Mouse (Mus musculus) R1 (cell line): ENCODE results near the gene Kif18b.

Experiments
- DNase-seq: peaks from one replicate; pipeline ENCODE4 v3.0.0-alpha.2; 2018; ENCODE audit warnings: low read depth, low spot score

Kif18b gene

DNA sequence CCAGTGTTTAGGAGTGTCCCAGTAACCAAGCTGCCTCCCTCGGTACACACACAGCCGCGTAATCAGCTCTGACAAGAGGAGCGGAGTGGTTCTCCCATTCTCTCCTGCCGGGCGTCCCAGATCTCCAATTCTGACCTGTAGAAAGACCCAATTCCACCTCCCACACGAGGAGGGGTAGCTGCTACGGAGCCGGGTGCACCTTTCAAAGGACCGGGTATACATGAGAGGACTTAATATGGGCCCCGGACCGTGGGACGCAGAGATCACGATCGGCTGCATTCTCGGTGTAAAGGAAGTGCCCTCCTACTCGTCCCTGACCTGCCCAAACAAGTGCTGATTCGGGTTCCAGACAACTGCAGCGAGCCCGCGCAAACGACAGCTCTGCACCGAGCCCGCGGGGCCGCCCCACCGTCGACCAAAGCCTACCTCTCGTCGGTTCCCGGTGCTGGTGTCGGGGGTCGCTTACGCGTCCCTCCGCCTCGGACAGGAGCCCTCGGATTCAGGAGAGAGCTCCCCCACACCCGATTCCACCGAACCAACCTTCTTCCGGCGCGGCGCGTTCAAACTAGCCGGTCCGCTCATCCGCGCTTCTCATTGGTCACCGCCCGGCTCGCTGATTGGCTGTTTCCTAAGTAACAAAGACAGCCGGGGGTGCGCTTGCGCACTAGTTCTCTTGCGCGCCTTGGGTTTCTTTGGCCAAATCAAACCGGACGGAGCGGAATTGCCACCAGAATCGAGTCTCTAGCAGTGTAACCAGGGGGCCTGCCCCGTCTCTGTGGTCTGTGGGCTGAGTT is at the start of gene Kif18b:
Gene Kif18b, minus strand, starts transcription at position 568 of the 794 bp plus-strand sequence.
- DNase-seq, result peak; percentile 99

DNA sequence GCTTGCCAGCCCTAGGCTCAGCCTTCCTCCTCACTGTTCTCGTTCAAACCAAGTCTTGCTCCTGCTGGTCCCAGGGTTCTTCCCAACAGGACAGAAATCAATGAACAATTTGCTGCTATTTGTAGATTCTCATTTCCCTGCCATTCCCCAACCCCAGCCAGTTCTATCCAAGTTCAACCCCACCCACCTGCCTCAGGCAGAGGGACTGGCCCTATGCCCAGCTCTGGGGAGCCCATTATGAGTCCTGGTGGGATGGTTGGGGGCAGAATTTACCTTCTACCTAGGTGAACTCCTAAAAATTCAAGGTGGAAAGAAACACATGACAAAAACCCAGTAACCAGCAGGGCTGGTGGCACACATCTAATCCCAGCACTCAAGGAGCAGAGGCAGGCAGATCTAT is 47.4 kb upstream of the Kif18b start:
- no peak for DNase-seq

GRCm38 (mm10) chr11:102971604-102972003 is 46.7 kb upstream of the Kif18b start:
- no peak for DNase-seq

DNA sequence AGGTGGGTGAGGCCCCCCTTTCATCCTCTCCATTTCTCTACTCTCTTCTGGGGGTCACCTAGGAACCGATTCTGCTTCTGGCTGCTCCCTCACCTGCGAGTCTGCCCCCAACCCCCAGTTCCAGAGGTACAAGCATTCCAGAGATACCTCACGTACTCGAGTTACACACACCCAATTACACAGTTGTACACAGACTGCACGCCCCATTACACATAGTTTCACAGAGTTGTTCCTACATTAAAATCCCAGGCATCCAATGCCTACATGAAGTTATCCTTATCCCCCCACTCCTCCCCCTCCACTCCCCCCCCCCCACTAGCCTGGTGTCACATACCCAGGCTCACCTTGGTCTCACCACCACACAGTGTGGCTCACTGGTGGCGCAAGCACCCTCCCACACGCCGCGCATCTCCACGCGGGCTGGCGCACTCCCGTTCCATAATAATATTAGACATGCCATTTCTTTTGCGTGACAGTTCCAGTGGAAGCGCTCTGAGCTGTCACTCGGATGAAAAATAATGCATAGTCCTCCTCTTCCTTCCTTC is 39.7 kb upstream of the Kif18b start:
- DNase-seq, result peak; percentile 39

DNA sequence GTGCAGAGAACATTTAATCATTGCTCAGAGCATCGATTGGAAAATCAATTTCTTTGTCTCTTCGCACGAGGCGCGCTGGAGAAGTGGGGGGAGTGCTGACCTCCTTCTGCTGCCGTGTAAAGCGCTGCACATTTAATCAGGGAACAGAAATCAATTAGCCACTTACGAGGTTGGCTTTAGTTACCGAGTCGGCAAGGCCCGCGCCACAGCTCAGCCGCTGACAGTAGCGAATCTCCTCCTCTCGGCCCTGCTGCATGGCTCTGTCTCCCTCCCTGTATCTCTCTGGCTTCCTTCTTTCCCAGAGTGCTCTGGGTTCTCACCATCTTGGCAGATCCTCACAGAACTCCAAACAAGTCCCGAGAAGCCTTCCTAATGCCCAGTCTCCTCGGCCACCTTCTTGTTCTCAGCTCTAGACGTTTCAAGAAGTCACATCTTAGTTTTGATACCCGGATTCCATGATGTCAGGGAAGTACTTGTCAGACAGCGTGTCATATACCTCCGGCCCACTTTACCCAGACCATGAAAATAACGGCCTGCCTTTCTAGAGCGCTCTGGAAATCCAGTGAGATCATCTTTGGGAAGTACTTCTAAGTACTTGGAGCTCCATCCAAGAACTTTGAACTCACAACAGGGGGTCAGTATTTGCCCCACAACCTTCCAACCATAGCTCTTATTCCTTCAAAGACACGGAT is 39.1 kb upstream of the Kif18b start:
- peak; percentile 30 for DNase-seq

DNA sequence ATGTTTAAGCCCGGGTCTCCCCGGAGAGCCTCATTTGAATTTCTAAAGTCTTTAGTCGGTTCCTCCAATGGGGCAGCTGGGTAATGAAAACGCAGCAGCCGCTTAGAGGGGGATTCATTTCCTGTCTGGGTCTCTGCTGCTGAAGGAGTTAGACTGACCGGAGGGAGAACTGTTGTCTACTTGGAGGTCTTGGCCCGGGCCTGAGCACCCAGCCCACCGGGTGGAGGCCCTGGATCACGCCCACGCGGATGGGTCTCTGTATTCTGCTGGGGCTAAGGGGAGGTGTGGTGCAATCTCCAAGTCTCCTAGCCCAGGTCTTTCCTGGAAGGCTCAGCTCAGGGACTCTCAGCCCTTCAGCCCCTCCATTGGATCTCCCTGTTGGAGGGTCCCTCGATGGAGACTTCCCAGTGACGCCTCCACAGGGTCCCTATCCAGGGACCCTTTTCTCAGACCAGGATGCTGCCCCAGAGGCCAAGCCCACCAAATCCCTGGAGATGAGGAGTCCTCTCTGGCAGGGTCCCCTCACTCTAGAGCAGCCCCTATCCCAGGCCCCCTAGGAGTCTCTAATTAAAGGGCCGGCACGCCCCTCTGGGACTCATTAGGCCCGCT is 38.4 kb upstream of the Kif18b start:
- peak; percentile 28 for DNase-seq

DNA sequence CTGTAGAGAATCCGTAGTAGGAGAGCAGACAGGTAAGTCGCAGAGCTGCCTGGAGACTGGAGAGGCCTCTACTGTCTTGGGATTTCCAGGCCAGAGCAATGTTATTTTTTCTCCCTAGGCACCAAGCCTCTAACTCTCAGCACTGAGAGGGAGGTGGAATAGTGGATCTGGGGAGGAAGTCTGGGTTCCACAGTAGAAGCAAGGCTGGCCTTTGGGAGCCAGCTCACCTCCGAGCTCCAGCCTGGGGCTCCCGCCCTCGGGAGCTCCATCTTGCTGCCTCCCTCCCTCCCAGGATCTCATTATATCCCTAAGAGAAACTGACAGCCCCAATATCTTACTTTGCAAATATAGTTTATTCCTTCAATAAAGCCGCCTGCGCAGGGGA is 37.9 kb upstream of the Kif18b start:
- DNase-seq, result no peak

- no peak for DNase-seq
Measured at GRCm38 (mm10) chr11:102961082-102961481, 36.2 kb upstream of the Kif18b start.

DNA sequence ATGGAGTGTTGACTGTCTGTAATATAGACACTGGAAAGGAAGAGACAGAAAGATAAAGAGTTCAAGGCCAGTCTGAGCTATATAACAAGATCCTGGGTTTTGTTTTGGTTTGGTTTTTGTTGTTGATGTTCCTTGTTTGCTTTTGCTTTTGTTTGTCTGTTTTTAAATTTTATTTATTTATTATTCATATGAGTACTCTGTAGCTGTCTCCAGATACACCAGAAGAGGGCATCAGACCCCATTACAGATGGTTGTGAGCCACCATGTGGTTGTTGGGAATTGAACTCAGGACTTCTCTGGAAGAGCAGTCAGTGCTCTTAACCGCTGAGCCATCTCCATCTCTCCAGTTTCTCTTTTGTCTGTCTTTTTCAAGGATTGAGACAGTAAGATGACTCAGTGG is 33.9 kb upstream of the Kif18b start:
- DNase-seq, result no peak

- no peak for DNase-seq
Measured at GRCm38 (mm10) chr11:102958431-102958830, 33.5 kb upstream of the Kif18b start.

DNA sequence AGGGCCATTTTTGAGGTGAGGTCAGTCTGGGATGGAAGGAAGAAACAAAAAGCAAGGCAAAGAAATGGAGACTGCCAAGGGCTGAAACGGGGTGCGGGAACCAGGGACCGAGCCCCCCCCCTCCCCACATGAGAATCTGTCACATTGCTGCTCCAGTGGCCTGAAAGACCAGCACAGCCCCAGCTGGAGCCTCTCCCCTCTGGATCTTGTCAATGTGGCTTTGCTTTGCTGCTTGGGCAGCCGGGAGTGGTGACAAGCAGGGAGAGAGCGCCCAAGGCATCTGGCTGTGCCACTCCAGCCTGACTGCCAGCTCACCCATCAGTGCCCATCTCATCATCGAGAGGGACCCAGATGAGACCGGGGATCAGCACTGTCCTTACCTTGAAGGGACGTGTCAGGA is 32.8 kb upstream of the Kif18b start:
- no peak for DNase-seq

DNA sequence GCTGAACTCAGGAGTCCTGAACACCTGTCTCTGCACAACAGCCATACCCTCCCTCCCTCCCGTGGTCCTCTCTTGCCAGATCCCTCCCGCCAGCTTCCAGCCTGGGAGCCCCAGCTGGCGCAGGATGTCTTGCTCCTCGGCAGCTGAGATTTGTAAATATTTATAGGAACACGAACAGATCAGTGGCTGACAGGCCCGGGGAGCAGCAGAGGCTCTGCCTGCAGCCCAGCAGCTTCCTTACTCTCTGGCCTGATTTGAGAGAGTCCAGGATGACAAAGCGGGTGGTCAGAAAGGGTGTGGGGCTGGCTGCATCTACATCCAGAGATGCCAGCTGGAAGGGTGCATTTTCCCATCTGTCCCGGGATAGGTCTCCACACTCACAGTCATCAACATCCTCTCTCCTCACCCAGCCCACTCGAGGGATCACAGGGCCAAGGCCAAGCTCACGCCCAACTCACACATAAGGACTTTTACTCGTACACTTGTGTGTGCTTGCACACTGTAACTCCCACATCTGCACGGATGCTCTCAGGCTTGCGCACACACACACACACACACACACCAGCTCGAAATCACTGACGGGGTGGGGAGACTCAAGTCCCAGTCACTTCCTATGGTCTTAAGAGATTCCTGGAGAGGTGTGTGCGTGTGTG is 32.2 kb upstream of the Kif18b start:
- no peak for DNase-seq

DNA sequence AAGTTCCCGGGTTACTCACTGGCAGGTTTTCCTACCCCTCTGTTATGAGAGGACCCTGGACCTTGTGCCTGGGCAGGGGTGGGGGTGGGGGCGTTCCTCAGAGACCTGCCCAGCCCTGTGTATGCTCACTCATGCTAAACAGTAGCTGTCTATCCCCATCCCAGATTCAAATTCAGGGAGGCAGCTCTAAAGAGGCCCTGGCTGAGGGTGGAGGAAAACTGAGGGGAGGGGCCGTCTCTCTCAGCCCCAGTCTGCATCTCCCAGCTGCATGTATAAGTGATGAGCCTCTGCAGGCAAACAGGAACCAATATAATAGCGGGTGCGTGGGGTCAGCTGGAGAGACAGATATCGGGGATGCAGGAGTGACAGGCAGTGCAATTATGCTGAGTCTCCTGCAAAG is 28.0 kb upstream of the Kif18b start:
- no peak for DNase-seq

DNA sequence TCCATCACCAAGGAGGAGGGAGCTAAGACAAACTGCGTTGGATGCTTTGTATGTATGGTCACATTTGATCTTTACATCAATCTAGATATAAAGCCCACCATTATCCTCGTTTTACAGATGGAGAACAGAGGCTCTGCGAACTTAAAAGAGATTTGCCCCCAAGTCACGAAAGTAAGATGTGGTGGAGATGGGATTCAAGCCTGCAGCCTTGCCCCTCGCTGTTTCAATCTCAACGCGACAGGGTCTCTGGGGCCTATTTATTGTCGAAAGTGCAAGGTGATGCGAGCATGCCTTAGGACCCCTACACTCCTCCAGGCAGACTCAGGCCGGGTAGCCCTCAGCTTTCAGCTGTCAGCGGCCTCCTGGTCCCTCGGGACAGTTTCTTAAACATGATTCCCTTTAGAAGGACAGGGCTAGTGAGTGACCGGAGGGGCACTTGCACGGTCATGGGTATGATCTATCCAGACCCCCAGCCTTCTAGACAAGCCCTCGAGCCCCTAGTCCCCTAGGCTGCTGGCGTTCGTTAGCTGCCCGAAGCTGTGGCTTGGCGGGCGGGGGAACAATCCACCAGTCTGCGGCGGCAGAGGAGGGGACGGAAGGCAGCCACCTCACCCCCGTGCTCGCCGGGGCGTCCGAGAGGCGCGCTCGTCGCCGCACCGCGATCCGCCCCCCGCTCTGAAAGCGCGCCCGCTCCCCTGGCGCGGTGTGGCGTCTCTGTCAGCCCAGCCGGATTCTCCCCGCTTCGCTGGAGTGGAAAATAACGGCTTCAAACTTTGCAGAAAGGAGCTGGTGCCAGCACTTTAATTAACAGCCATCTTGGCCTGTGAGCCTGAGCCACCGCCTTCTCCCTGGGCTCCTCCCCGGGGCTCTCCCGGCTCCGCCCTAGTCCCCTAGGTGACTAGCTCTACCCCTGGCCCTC is 23.4 kb upstream of the Kif18b start:
- DNase-seq, result peak; percentile 47

- DNase-seq, result no peak
Measured at GRCm38 (mm10) chr11:102946992-102947343, 22.0 kb upstream of the Kif18b start.

DNA sequence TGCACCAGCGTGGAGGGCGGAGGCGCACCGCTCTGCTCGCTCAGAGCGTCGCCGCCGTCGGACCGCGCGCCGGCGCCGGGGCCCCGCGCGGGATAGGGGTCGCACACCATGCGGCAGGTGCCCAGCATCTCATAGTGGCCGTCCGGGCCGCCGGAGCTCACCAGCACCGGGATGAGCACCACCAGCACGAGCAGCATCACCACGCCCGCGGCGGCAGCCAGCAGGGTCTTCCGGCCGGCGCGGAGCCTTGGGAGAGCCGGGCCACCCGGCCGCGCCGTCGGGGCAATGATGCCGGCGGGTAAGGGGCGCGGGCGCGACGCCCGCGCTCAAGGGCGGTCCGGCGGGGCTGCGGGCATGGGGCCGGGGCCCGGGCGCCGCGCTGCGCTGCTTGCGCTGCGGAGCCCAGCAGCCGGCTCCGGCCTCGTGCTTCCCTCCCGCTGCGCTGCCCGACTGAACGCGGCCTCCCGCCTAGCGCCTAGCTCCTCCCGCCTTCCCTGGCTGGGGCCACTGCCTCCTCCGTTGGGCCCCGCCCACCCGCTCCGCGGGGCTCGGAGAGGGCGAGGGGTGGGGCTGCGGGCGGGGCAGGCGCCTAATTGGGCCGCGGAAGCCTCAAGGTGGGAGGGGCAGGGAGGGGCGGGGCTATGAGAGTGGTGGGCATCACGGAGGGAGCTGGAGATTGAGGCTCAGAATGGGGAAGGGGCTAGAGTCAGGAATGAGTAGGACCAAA is 21.5 kb upstream of the Kif18b start, which contains the start of gene C1ql1:
Gene C1ql1, minus strand, starts transcription at position 424 of the 727 bp plus-strand sequence.
- peak; percentile 90 for DNase-seq

DNA sequence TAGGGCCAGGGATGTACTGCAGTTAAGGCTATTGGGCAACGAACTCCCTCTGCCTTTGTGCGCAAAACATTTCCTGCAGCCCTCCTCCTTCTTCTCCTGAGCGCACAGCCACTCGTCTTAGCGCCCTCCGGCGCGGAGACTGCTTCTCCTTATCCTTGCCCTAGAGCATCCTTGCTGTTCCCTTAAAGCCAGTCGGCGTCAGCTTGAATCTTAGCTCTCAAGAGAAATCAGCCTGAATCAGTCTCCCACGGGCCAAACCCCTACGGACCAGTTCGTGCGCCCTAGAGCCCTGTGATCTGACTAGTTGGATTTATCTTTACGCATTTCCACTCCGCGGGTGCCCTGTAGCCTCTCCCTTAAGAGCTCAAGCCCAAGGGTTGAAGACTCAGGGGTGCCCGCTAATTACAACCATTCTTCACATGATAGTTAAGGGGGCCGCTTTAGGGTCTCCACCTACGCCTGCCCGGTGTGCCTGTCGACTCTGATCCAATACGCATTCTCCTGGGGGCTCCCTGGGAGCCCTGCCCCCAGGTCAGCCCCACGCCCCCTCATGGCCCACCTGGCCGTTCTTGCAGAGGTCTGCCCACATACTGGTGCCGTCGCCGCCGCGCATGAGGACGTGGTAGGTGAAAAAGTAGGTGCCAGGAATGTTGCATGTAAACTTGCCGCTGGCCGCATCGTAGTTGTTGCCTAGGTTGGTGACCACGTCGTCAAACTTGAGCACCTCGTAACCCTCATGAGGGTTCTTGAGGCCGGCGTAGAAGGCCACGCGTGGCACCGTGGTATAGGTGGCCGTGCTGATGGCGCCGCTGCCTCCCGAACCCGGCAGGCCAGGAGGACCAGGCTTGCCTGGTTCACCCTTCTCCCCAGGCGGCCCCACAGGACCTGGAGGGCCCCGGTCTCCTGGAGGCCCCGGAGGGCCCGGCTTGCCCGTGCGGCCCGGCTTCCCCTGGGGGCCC is 20.7 kb upstream of the Kif18b start:
- DNase-seq, result peak; percentile 42

DNA sequence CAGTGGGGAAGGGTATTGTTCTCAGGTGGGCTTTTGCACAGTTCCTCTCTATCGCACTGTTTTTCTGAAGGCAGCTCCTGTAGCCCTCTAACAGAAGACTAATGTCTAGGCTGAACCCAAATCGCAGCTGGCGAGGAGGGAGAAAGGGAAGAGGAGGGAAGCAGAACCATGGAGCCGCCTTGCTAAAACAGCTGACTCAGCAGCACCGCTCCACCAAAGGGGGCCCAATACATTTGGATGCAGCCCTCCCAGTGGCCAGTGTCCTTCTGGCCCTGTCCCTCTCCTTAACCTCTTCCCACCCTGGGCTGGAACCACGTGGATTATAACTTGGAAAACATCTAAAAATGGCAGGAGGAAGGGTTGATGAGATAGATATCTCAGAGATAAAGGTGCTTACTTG is 16.3 kb upstream of the Kif18b start:
- DNase-seq, result no peak
